Mouse (Mus musculus): ENCODE measurements around the gene Cpox.

Gene Cpox

GRCm38 (mm10) chr16:58751314-58751713 lies 81.2 kb downstream of the Cpox start:
- DNase-seq (ENCODE audit: low spot score): no peak

DNA sequence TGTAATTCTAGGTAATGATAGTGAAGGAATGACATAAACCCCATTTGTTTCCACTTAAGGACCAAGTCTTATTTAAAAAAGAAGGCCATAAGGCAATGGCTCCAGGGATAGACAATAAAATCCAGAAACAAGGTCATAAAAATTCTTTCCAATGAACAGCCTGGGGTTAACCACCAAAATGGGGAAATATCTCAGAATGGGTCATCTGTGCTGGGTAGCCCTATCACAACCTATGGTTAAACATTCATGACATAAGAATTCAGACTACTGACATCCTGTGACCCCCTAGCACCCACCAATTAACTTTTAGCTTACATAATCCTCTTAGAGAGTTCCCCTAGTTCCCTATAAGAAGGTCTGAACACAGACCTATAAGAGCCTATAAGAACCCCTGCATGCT lies 86.1 kb downstream of the Cpox start:
- no peak for DNase-seq (ENCODE audit: low spot score)

DNA sequence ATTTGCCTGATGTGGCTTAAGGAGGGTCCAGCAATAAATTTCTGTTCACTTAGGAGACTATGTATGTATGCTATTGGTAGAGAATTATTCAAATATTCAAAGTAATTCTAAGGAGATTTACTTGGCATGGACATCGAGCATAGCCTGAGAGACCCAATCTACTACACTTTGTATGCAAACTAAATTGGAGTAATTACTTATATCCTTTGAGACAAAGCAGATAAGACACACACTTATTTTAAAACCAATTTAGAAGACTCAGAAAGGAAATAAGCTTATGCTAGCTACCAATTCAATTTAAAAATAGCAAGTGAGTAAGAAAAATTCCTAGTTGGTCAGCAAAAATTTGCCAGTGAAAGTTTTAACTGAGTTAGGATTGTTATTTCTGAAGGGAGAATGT lies 93.0 kb downstream of the Cpox start, which contains the start of gene Olfr172:
Gene Olfr172 (minus strand): TSS at position 101 of the 400 bp plus-strand sequence.
- no peak for DNase-seq (ENCODE audit: low spot score)
